In genomic region chr2:32312318-32312964, GRCm38 (mm10) we compare ENCODE assay signal across 8 mouse cellular contexts. TPM values are rescaled to one million over a fixed set of nuclear protein-coding genes. Genes with fewer than 3 reads are reported as not detected.
DNase-seq lines count a peak whose midpoint lies in the region; ATAC-seq lines count a peak whose summit lies in the region.

No protein-coding gene starts in this region.

- H3K36me3 ChIP-seq in heart, embryonic 11.5 days (ENCODE audit: control insufficient read depth, insufficient read depth, low read length) = peaks cover 7% of the 10 kb centered on the region; the same call in 1 of the 2 replicates

- DNase-seq in ovary, adult 18-20 months (ENCODE audit: low spot score) = peak; percentile 64
- no peak for DNase-seq in ovary, postnatal 10 days (ENCODE audit: low spot score)
- peak; percentile 84 for DNase-seq in embryo, embryonic 11.5 days (ENCODE audit: low read depth, low spot score)
- DNase-seq in kidney, adult 9 months = peak; percentile 68
- DNase-seq in lung, postnatal 14 days = peak; percentile 88
- peak; percentile 95 for DNase-seq in retina, embryonic 14.5 days (ENCODE audit: low spot score)
- DNase-seq in thymus, postnatal 4 days = peak; percentile 97

- peaks cover 29% of the 10 kb centered on the region for H3K4me1 ChIP-seq in heart, embryonic 11.5 days (ENCODE audit: control insufficient read depth, insufficient read depth, low read length)

- H3K27ac ChIP-seq in heart, embryonic 11.5 days (ENCODE audit: low read depth, low read length) = no peak overlapping the region

- WGBS in heart, embryonic 11.5 days (ENCODE audit: insufficient replicate concordance) = 2% methylated on average over 42 of the region's 56 CpGs

- H3K9me3 ChIP-seq in heart, embryonic 11.5 days (replicated peaks; ENCODE audit: control insufficient read depth, low read length) = no peaks in the 10 kb centered on the region

- H3K27me3 ChIP-seq in heart, embryonic 11.5 days (ENCODE audit: control insufficient read depth, insufficient read depth, low read length) = peaks cover 12% of the 10 kb centered on the region

- H3K9ac ChIP-seq in heart, embryonic 11.5 days (ENCODE audit: low read depth, low read length) = peak overlapping the region; percentile 69

- peak; percentile 78 for ATAC-seq in heart, embryonic 11.5 days (replicated peaks; ENCODE audit: insufficient number of reproducible peaks, low FRiP score, low TSS enrichment)

- H3K4me2 ChIP-seq in heart, embryonic 11.5 days = peak overlapping the region; percentile 98

- peak overlapping the region; percentile 63 for H3K4me3 ChIP-seq in heart, embryonic 11.5 days (ENCODE audit: low read depth, low read length)

RNA-seq across cellular contexts. Expression of gene Swi5, which starts 24.6 kb away (rescaled TPM):
- polyA plus RNA-seq in heart, embryonic 11.5 days (2014; fragmentation: Nextera tagmentation; extraction: Ambion mirVana) = 125 and 339 TPM in 2 replicates

RNA-seq across cellular contexts. Expression of gene Golga2, which starts 25.3 kb away (rescaled TPM):
- polyA plus RNA-seq in heart, embryonic 11.5 days (2014; fragmentation: Nextera tagmentation; extraction: Ambion mirVana) = 20.5 and 26.8 TPM in 2 replicates

RNA-seq across cellular contexts. Expression of gene Ciz1, which starts 39.7 kb away (rescaled TPM):
- polyA plus RNA-seq in heart, embryonic 11.5 days (2014; fragmentation: Nextera tagmentation; extraction: Ambion mirVana) = 32.1 and 35.8 TPM in 2 replicates

RNA-seq across cellular contexts. Expression of gene Dnm1, which starts 40.7 kb away (rescaled TPM):
- polyA plus RNA-seq in heart, embryonic 11.5 days (2014; fragmentation: Nextera tagmentation; extraction: Ambion mirVana) = 10.1 and 11.6 TPM in 2 replicates

RNA-seq across cellular contexts. Expression of gene Uck1, which starts 52.5 kb away (rescaled TPM):
- polyA plus RNA-seq in heart, embryonic 11.5 days (2014; fragmentation: Nextera tagmentation; extraction: Ambion mirVana) = 42.1 and 44.3 TPM in 2 replicates
